Mouse (Mus musculus): Measurements from ENCODE around the gene Acoxl.

The Acoxl gene

DNA sequence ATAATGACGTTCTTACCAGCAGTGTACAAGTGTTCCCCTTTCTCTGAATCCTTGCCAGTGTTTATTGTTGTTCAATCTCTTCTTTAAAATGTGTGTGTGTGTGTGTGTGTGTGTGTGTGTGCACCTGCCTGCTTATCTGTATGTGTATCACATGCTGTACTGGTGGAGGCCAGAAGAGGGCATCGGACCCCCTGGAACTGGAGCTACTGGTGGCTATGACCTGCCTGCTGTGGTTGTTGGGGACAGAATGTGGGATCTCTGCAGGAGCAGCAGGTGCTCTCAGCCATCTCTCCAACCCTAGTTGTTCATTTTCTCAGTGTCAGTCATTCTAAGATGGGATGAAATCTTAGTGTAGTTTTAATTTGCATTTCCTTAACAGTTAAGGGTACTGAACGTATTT is 98.4 kb downstream of the Acoxl start:
- DNase-seq (ENCODE audit: low spot score in 2 of 2), result no peak

GRCm38 (mm10) chr2:127939206-127939605 is 100.5 kb downstream of the Acoxl start:
- no peak for DNase-seq (ENCODE audit: low spot score in 2 of 2)

GRCm38 (mm10) chr2:127960579-127960978 is 121.9 kb downstream of the Acoxl start:
- no peak for DNase-seq (ENCODE audit: low spot score in 2 of 2)

GRCm38 (mm10) chr2:127961154-127961553 is 122.5 kb downstream of the Acoxl start:
- DNase-seq (ENCODE audit: low spot score in 2 of 2), result no peak

DNA sequence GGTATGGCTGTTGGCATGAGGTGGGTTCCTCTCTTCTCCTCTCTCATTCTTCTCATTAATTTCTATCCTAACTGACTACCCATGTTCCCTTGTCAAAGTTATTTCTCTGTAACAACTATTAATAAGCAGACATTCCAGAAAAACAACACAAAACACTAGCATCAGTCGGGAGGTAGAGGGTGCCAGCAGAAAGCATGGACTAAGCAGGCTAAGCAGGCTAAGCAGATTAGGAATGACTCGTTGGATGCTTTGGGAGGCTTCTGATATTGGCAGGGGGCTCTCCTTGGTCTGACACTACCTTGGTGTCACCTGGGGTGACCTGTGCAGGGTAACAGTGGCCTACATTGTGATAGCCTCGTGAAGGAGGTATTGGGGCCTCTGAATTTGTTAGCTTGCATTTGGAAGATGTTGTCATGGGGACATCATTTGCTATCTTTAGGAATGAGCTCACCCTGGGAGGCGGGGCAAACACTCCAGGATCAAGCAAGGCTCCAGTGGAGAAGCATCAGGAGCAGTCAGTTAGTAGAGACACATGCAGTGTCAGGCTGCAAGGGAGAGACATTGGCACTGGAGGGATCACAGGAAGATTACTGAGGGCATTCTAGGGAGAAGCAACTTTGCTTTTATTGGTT is 123.2 kb downstream of the Acoxl start:
- DNase-seq (ENCODE audit: low spot score in 2 of 2), result no peak

DNA sequence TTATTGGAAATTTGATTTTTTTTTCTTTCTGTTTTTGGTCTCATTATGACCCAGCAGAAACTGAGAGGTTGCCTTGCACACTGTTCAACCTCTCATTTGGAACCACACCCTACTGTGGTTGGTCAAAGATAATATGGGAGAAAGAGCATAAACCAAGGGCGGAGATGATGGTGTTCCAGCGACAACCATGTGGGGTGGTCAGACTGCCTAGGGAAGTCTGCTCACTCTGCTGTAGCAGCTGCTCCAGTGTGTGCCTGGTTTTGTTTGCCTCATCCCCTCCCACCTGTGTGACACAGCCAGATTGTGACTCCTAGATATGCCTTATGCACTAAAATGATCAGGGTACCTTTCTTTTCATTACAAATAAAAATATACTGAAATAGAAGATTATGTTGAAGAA is 130.3 kb downstream of the Acoxl start:
- no peak for DNase-seq (ENCODE audit: low spot score in 2 of 2)

DNA sequence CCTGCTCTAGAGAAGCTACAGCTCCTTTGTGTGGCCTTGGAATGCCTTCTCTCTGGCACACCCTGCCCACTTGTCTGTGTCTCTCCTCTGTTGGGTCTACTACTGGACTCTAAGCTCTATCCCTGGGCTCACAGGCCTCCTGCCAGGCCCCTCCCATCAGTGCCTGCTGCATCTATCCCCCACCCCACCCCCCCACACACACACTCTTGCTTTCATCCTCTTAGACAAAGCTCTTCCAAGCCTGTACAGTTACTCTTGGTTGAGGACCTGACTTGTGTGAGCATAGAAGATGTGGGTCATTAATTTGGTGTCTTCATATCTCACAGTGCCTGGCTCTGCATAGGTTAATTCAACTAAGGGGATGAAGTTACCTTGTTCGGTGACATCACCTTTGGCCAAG is 137.6 kb downstream of the Acoxl start:
- no peak for DNase-seq (ENCODE audit: low spot score in 2 of 2)

DNA sequence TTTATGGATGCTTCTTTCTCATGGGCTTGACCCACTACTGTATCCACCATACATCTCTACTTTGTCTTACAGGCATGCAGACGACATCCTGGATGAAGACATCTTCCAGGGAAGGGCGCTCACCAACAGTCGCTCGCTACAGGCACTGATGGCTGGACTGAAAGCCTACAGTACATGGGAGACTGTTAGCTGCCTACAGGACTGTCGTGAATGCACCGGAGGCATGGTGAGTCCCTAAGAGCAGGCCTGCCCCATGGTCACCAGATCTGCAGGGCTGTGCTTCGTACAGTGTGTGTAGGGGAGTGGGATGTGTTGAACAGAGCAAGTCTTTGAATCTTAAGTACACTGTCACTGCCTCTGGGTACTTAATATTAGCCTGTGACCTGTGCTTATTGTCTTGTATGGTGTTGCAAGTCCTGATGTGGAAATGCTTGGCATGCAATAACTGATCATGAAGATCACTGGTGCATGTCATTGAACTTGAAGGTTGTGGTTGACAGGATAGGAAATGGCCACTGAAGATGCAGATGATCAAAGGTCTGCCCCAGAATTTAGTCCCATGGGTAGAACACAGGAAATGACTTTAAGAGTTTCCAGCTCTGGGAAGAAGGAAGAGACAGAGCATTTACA is 140.0 kb downstream of the Acoxl start:
- DNase-seq (ENCODE audit: low spot score in 2 of 2), result no peak

GRCm38 (mm10) chr2:127982610-127983009 is 143.9 kb downstream of the Acoxl start:
- no peak for DNase-seq (ENCODE audit: low spot score in 2 of 2)

DNA sequence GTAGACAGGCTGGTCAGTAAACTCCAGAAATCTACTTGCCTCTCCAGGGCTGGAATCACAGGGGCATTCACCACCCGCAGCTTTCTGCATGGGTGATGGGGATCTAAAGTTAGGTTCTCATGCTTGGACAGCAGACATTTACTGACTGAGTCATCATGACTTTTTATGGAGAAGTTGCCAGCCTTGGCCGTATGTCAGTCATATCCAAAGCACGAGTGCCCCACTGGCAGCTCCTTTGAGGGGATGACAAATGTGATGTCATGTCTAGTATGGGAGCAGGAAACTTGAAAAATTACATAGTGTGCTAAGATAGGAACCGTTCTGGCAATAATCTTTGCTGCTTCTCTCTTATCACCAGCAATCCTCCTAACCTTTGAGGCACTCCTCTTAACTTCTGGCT is 144.6 kb downstream of the Acoxl start:
- DNase-seq (ENCODE audit: low spot score in 2 of 2), result no peak

- DNase-seq (ENCODE audit: low spot score in 2 of 2), result no peak
Observed at GRCm38 (mm10) chr2:127983981-127984380, 145.3 kb downstream of the Acoxl start.

DNA sequence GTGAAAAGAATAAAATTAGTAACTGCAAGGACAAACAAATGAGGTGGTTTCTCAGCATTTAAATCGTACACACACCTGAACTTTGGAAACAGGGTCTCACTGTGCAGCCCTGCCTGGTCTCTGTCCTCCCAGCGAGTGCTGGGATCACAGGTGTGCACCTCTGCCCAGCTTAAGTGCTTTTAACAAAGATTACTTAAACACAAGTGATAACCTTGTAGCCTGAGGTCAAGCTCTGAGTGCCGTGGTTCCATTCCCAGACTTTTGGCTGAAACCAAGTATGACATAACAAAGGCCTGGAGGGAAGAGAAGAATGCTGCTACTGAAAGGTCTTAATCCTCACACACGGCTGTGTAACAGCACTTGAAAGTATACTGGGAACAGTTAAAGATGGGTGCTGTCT is 149.0 kb downstream of the Acoxl start:
- DNase-seq (ENCODE audit: low spot score in 2 of 2), result no peak

GRCm38 (mm10) chr2:127990856-127991479 is 152.3 kb downstream of the Acoxl start:
- no peak for DNase-seq (ENCODE audit: low spot score in 2 of 2)

DNA sequence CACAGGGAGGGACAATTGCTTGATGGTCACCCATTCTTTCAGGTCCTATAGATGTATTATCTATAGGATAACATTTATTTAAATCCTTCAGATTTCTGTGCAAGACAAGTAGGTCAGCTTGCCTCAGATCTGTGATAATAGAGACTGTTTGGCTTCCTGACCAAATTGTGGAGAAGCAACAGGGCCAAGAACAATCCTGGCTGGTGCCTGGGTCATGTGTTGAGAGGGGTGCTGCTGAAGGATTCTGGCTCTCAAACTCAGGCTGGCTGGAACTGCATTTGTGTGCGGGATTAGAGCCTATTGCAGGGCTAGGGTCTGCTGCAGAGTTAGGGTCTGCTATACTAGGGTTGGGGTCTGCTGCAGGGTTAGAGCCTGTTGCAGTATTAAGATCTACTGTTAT is 153.0 kb downstream of the Acoxl start:
- DNase-seq (ENCODE audit: low spot score in 2 of 2), result no peak

GRCm38 (mm10) chr2:128008662-128009423 is 170.2 kb downstream of the Acoxl start:
- DNase-seq (ENCODE audit: low spot score in 2 of 2), result peak in 1 of 2 experiments; percentile 40

- no peak for DNase-seq (ENCODE audit: low spot score in 2 of 2)
Observed at GRCm38 (mm10) chr2:128014613-128015012, 175.9 kb downstream of the Acoxl start.

DNA sequence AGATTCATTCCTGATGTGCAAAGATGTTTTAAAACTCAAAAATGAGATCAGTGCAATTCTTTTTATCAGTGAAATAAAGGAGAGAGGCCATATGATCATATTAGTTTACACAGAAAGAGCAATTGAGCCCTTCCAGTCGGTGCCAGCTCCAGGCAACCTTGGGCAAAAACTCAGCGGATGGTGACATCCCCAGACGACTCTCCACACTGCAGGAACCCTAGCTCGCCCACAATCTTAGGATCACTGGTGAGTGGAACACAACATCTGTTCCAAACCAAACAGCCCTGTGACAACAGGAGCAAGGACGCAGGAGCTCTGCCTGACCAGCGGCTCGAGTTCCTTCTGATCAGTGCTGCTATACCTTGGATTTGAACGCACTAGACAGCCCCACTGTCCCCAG is 176.9 kb downstream of the Acoxl start:
- DNase-seq (ENCODE audit: low spot score in 2 of 2), result no peak

DNA sequence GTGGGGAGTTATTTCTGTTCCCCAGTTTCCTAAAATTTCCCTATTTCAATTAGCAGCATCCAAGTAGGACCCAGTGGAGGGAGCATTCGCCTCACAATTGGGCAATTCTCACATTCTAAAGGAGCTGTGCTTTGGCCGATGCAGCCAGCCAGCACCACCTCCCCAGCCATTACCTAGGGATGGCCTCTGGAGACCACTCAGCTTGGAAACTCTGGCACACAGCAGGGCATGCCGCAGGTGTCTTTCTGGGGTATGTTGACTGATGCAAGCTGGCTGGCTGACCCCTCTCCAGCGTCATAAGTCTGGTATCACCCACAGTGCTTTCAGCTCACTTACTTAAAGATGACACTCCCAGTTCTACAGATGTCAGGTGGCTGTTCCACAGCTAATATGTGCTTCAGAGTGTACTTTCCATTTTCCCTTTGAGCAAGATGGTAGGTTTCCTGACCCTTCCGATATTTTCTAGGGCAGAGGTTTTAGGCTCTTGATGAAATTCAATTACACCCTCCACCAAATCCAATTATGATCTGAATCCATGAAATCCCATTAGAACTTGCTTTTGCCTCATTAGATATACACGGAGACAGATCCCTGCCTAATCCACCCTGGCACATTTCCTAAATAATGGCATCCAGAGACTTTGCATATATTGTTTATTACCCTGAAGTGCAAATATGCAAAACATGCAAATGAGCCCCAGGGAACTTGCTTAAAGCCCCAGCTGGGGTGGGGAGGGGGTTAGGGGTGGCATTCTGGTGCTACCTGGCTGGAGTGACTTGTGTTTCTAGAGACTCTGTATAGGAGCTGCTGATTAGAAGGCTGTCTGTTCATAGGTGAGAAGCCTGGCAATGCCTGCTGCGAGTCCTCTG is 181.6 kb downstream of the Acoxl start:
- no peak for DNase-seq (ENCODE audit: low spot score in 2 of 2)

GRCm38 (mm10) chr2:128020908-128021193 is 182.2 kb downstream of the Acoxl start:
- DNase-seq (ENCODE audit: low spot score in 2 of 2), result no peak

DNA sequence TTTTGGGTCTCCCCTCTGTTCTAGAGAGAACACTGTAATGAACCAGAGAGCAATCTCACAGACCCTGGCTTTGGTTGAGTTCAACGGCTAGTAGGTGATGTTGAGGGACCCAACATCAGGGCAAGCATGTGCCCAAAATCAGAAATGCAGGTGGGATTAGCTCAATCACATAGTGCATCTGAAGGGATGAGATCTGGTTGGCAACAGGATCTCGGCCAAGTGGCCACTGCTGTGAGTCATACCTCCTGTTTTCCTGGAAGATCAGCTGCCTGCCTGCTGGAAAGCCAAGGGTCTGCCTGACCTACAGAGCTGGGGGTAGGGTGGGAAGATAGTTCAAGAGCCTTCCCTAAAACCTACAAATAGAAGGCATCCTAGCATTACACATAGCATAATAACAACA is 185.2 kb downstream of the Acoxl start:
- DNase-seq (ENCODE audit: low spot score in 2 of 2), result no peak

DNA sequence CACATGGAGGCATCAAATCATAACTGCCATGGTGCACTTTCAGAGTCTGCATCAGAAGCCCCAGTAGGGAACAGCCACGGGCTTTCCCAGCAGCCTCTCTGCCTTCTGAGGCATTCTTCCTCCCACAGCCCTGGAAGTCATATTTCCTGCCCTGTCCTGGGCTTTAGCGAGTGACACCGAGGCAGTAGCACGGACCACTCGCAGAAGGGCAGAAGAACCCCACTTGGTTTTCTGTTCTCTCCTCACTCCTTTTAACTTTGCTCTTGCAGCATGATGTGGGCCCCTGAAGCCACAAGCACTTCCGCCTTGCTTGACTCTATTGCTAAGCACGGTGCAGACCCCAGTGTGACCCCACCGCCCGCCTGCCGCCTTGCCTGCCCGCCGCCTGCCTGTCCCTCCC is 189.0 kb downstream of the Acoxl start:
- peak in 1 of 2 experiments; percentile 62 for DNase-seq (ENCODE audit: low spot score in 2 of 2)

DNA sequence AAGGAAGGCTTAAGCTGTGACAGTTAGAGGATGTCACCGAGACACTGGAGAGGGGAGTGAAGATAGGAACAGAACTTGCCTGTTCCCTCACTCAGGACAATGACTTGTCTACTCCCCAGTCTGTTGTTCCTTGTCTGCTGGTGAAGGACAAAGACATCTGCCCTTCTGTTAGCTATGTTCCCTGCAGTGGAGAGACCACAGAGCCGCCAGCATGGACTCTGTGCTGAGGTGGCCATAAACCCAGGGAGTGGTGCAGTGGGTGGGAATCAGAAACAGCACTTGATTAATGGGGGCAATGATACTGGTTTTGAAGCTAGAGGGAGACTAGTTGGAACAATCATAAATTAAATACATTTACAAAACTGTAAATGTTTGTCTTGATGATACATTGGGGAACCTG is 191.3 kb downstream of the Acoxl start:
- peak in 1 of 2 experiments; percentile 45 for DNase-seq (ENCODE audit: low spot score in 2 of 2)

Data from spleen, postnatal 4 days (tissue).